Mouse (Mus musculus): ENCODE results near the gene Polr2b. TPM values are rescaled to one million over a fixed set of nuclear protein-coding genes. Genes with fewer than 3 reads are reported as not detected.
A peak's percentile ranks its signal among the peaks of the same experiment; 100 is the strongest.

Gene Polr2b
- total and polyA plus RNA-seq, 3 experiments: 58.3 to 178 (median 91.4) TPM

DNA sequence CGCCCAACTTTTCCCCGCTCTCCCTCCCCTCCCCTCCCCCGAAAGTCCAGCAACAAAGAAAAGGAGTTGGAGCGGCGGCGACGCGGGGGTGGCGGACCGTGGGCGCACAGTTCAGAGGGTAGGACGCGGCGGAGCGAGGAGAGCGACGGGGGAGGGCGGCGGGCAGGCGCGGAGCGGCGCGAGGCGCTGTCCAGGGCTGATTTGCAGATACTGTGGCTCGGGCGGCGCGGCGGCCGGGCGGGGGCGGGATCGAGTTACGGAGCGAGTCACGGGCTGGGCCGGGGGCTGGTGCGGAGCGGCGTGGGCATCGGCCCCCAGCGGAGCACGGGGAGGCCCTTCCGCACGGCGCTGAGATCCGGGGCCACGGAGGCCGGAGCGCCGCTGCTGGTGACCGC lies 44.3 kb upstream of the Polr2b start (continued):
- no peak; the same call in 1 of the 2 replicates for TF ChIP-seq NELFE (IDR thresholded peaks at IDR 0.05; ENCODE audit: low read depth, low read length)
- TF ChIP-seq BHLHE40 (IDR thresholded peaks at IDR 0.05; ENCODE audit: borderline replicate concordance, low read depth, low read length): no peak
- TF ChIP-seq MYC (IDR thresholded peaks at IDR 0.05; ENCODE audit: low read depth, low read length): no peak
- TF ChIP-seq GABPA (IDR thresholded peaks at IDR 0.05; ENCODE audit: low read depth, low read length): no peak
- TF ChIP-seq MAX (IDR thresholded peaks at IDR 0.05; ENCODE audit: low read length): no peak
- peak; percentile 51 for TF ChIP-seq TCF12 (IDR thresholded peaks at IDR 0.05; ENCODE audit: low read depth, low read length)

DNA sequence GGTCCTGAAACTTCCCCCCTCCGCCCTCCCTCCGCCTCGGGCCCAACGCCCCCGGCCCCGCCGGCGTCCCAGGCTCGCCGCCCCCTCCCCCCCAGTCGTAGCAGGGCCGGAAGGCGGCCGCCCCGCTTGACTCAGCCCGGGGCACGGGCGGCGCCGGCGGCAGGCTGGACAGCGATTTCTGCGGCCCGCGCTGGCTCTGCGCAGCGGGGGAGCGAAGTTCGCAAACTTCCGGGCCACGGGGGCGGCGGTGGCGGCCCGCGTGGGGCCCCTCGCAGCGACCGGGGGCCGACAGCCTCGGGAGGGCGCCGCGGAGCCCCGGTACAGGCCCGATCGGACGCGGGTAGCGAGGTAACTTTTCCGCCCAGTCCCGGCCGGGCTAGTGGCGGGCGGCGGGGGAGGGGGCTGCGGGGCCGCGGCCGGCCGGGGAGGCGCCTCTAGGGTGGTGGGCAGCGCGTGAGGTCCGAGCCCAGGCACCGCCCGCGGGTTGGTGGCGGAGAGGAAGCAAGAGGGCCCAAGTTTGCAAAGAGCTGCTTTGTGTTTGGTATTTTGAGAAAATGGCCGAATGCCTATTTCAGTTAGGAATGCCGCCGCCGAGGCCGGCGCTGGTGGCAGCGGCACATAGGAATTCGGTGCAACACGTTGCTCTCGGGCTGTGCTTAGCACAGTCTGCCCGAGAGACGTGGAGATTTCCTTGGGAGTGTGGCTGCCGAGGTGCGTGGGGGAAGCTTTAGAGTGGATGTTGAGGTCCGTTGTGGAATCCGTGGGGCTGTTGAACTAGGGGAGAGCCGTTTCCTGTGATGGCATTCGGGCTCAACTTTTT lies 43.7 kb upstream of the Polr2b start:
- Histone ChIP-seq H3K79me2 (ENCODE audit: control insufficient read depth, insufficient read depth, low read length, poor library complexity) (peaks cover 51% of the 10 kb centered on the region), H3K4me1 (ENCODE audit: control insufficient read depth in 1 of 2, insufficient read depth in 2 of 2, low read length in 2 of 2) (0 out of 4 replicates have a peak, but pooled peaks cover 0 to 5% of the 10 kb centered on the region in 2 experiments), H3K4me3 (ENCODE audit: control insufficient read depth in 1 of 2, insufficient read depth in 1 of 2, low read depth in 2 of 2, low read length in 2 of 2) (peak overlapping the region; percentile 89 to 93), H3K27ac (ENCODE audit: control insufficient read depth, low read depth, low read length) (peak overlapping the region; percentile 85), H3K9ac (ENCODE audit: control insufficient read depth, low read depth, low read length, poor library complexity, severe bottlenecking) (peak overlapping the region; percentile 89), H3K36me3 (ENCODE audit: control insufficient read depth in 1 of 2, insufficient read depth in 2 of 2, low read length in 2 of 2) (peaks cover 19 to 20% of the 10 kb centered on the region in 2 experiments), H3K27me3 (ENCODE audit: control insufficient read depth in 1 of 2, insufficient read depth in 2 of 2, low read length in 2 of 2) (no peaks in the 10 kb centered on the region), H3K9me3 (replicated peaks; ENCODE audit: insufficient read depth, low read length) (no peaks in the 10 kb centered on the region)
- DNase-seq (ENCODE audit: low read depth, low spot score): peak; percentile 57
- no peak for TF ChIP-seq GATA1 (IDR thresholded peaks at IDR 0.05; ENCODE audit: low read depth, low read length)
- TF ChIP-seq ZC3H11A (IDR thresholded peaks at IDR 0.05; ENCODE audit: low read depth, low read length): no peak
- TF ChIP-seq ETS1 (IDR thresholded peaks at IDR 0.05; ENCODE audit: low read depth, low read length): no peak
- TF ChIP-seq ZKSCAN1 (IDR thresholded peaks at IDR 0.05; ENCODE audit: low read depth, low read length): no peak
- TF ChIP-seq TAL1 (IDR thresholded peaks at IDR 0.05; ENCODE audit: low read length): no peak
- TF ChIP-seq SIN3A (IDR thresholded peaks at IDR 0.05; ENCODE audit: low read length): 0 out of 2 replicates have a peak, but pooled peaks have one; percentile 53
- no peak for TF ChIP-seq NELFE (IDR thresholded peaks at IDR 0.05; ENCODE audit: low read depth, low read length)
- no peak for TF ChIP-seq MAX (IDR thresholded peaks at IDR 0.05; ENCODE audit: low read length)
- TF ChIP-seq MXI1 (IDR thresholded peaks at IDR 0.05; ENCODE audit: low read depth, low read length): peak; percentile 38; the same call in 1 of the 2 replicates
- no peak for TF ChIP-seq MYB (IDR thresholded peaks at IDR 0.05; ENCODE audit: low read depth, low read length)
- TF ChIP-seq HCFC1 (IDR thresholded peaks at IDR 0.05; ENCODE audit: low read depth, low read length): 0 out of 2 replicates have a peak, but pooled peaks have one; percentile 6
- 0 out of 2 replicates have a peak, but pooled peaks have one; percentile 6 for TF ChIP-seq UBTF (IDR thresholded peaks at IDR 0.05; ENCODE audit: borderline replicate concordance, insufficient read depth, low read depth, low read length)
- TF ChIP-seq JUND (IDR thresholded peaks at IDR 0.05; ENCODE audit: low read depth, low read length): no peak
- TF ChIP-seq POLR2AphosphoS2 (IDR thresholded peaks at IDR 0.05; ENCODE audit: low read length): no peak
- TF ChIP-seq CHD1 (IDR thresholded peaks at IDR 0.05; ENCODE audit: low read depth, low read length): no peak; the same call in 1 of the 2 replicates
- 0 out of 6 replicates have a peak, but pooled peaks of 1 of the 3 experiments have one; percentile 6 for TF ChIP-seq CTCF (IDR thresholded peaks at IDR 0.05 in 2 of 3, conservative IDR thresholded peaks at IDR 0.05 in 1 of 3; ENCODE audit: control insufficient read depth in 1 of 3, insufficient read depth in 1 of 3, low read depth in 2 of 3, low read length in 3 of 3, poor library complexity in 1 of 3, severe bottlenecking in 1 of 3)
- no peak for TF ChIP-seq BHLHE40 (IDR thresholded peaks at IDR 0.05; ENCODE audit: borderline replicate concordance, low read depth, low read length)
- TF ChIP-seq ZMIZ1 (IDR thresholded peaks at IDR 0.05; ENCODE audit: low read depth, low read length): no peak
- no peak for TF ChIP-seq MAZ (IDR thresholded peaks at IDR 0.05; ENCODE audit: low read depth, low read length)
- TF ChIP-seq TCF12 (IDR thresholded peaks at IDR 0.05; ENCODE audit: low read depth, low read length): peak; percentile 22; the same call in 1 of the 2 replicates
- no peak for TF ChIP-seq MYC (IDR thresholded peaks at IDR 0.05; ENCODE audit: low read depth, low read length)
- no peak for TF ChIP-seq E2F4 (IDR thresholded peaks at IDR 0.05; ENCODE audit: borderline replicate concordance, low read depth, low read length)
- no peak for TF ChIP-seq KAT2A (conservative IDR thresholded peaks at IDR 0.05; ENCODE audit: low read depth, low read length)
- no peak for TF ChIP-seq MEF2A (IDR thresholded peaks at IDR 0.05; ENCODE audit: extremely low read depth, insufficient replicate concordance, low read depth, low read length, poor library complexity, severe bottlenecking)
- TF ChIP-seq TBP (IDR thresholded peaks at IDR 0.05; ENCODE audit: low read depth, low read length): no peak
- TF ChIP-seq RCOR1 (IDR thresholded peaks at IDR 0.05; ENCODE audit: low read depth, low read length): no peak
- TF ChIP-seq ZNF384 (IDR thresholded peaks at IDR 0.05; ENCODE audit: low read depth, low read length): no peak
- TF ChIP-seq NRF1 (IDR thresholded peaks at IDR 0.05; ENCODE audit: insufficient read depth, low read depth, low read length, poor library complexity, severe bottlenecking): 0 out of 2 replicates have a peak, but pooled peaks have one; percentile 13
- TF ChIP-seq MAFK (IDR thresholded peaks at IDR 0.05; ENCODE audit: borderline replicate concordance, low read depth, low read length): no peak
- TF ChIP-seq RAD21 (IDR thresholded peaks at IDR 0.05; ENCODE audit: low read depth, low read length): no peak
- TF ChIP-seq POLR2AphosphoS5 (IDR thresholded peaks at IDR 0.05; ENCODE audit: borderline replicate concordance, low read depth, low read length): no peak
